Mouse (Mus musculus): ENCODE measurements around the gene Ceacam13. TPM values are rescaled to one million over a fixed set of nuclear protein-coding genes. Genes with fewer than 3 reads are reported as not detected.
"Not testable (repeated sequence)": the region's sequence is repeated elsewhere in the genome, so short reads cannot be mapped to it uniquely, and the experiment has no call there.

The Ceacam13 gene
- not detected for total RNA-seq (2021)
- long read RNA-seq, experiment 1: 0 reads
- long read RNA-seq, experiment 2: 0 reads

DNA sequence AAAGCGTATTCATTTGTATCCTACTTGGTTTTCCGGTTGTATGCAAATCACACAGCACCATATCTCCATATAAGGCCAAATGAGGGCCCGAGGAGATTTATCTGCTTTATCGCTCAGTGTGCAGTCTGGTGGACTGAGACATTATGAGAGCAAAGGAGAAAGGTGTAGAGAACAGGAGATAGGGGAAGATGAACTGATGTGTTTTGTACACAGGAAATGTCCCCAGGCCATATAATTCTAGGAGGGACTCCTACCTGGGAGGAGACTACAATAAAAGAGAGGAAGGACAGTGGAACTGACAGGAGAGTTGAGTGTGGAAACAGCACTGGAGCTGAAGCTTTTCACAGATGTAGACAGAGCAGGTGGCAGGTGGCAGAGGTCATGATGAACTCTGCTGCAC, at the start of gene Ceacam13:
Ceacam13 (plus strand) TSS at position 301 of the 400 bp plus-strand sequence.
- no peak for DNase-seq (ENCODE audit: low spot score in 2 of 2)

DNA sequence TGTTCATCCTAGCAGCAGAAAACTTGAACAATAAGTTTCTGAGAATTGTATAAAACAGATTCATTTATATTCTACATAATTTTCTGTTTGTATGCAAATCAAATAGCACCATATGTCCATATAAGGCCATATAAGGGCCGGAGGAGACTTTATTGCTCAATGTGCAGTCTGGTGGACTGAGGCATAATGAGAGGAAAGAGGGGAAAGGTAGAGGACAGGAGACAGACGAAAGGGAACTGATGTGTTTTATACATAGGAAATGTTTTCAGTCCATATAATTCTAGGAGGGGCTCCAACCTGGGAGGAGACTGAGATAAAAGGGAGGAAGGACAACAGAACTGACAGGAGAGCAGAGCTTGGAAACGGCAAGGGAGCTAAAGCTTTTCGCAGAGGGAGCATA, 37.9 kb upstream of the Ceacam13 start, which contains the start of gene Ceacam11:
Ceacam11 (plus strand) TSS at position 301 of the 400 bp plus-strand sequence.
- DNase-seq (ENCODE audit: low spot score in 2 of 2): no peak

DNA sequence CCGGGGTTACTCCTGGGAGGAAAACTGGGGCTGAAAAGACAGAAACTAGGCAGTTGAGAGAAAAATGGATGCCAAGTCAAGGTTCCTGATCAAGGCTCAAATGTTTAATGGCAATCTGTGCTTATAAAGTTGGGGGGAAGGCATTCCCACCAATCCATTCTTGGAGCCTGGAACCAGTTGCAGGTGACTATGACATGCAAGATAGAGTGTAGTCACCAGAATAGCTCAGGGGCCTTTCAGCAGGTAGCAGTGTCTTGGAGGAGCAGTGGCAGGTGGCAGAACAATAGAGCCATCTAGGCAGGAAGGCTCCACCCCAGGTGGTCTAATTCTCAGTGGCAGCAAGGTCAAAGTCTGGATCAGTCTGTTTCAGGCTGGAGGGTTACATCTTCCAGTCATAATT, 8.6 kb upstream of the Ceacam13 start:
- not testable (repeated sequence) for DNase-seq (ENCODE audit: low spot score in 2 of 2)

DNA sequence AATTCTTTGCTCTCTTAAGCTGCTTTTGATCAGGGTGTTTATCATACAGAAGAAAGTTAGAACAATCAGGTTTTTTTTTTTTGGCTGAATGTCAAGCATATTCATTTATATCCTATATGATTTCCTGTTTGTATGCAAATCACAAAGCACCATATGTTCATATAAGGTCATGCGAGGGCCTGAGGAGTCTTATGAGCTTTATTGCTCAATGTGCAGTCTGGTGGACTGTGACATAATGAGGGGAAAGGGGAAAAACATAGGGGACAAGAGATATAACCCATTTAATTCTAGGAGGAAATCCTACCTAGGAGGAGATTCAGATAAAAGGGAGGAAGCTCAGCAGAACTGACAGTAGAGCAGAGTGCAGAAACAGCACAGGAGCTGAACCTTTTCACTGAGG, 55.9 kb downstream of the Ceacam13 start, which contains the start of gene Ceacam12:
Ceacam12 (plus strand) TSS at position 301 of the 400 bp plus-strand sequence.
- no peak for DNase-seq (ENCODE audit: low spot score in 2 of 2)

Small RNAs within 50 kb of the gene (microRNA-seq; reads per million reads assigned to microRNA genes)
- gene Gm22414 (ENCODE audit: borderline number of aligned reads in 2 of 2): 0 reads per million in 2 experiments

Other genes with a start within 250 kb of the Ceacam13 start
- not detected for gene Ceacam14, start 197.3 kb upstream of the Ceacam13 start, total RNA-seq (2021)
- not detected for gene Gm5155, start 138.1 kb upstream of the Ceacam13 start, total RNA-seq (2021)
- gene Ceacam11, start 37.8 kb upstream of the Ceacam13 start, total RNA-seq (2021): not detected
- not detected for gene Ceacam12, start 56.0 kb downstream of the Ceacam13 start, total RNA-seq (2021)
- not detected for gene Igfl3, start 166.6 kb downstream of the Ceacam13 start, total RNA-seq (2021)
- not detected for gene Mill1, start 235.5 kb downstream of the Ceacam13 start, total RNA-seq (2021)